Mouse (Mus musculus): Measurements from ENCODE around the gene Eloa. TPM values are rescaled to one million over a fixed set of nuclear protein-coding genes. Genes with fewer than 3 reads are reported as not detected.
A peak's percentile ranks its signal among the peaks of the same experiment; 100 is the strongest.

Eloa gene
- total and polyA plus RNA-seq, 2 experiments: 7.3 to 16.7 TPM

DNA sequence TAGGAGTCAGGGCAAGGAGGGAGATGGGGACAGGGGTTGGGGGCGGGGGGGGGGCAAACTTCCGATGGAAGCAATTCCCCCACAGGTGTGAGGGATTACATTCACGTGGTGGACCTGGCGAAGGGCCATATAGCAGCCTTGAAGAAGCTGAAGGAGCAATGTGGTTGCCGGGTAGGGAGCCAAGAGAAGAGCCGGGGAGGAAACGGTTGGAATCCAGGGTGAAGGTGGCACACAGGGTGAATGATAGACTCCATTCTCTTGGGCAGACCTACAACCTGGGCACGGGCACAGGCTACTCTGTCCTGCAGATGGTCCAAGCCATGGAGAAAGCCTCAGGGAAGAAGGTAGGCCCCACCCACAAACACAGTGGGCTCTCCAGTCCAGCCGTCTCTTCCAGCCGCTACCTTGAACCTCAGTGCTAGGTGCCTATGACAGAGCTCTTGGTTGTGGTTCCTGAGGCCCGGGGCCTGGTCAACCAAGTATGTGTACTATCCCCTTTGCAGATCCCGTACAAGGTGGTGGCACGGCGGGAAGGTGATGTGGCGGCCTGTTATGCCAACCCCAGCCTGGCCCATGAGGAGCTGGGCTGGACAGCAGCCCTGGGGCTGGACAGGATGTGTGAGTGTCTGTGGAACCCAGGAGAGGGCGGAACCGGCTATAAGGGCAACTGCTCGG lies 54.3 kb downstream of the Eloa start:
- no peak for DNase-seq (ENCODE audit: extremely low read depth, low read depth, low spot score)
- Histone ChIP-seq H3K9ac (ENCODE audit: low read depth, low read length) (no peak overlapping the region), H3K36me3 (ENCODE audit: control insufficient read depth, insufficient read depth, low read length) (no peaks in the 10 kb centered on the region; the same call in 1 of the 2 replicates), H3K27me3 (ENCODE audit: control insufficient read depth, insufficient read depth, low read length) (no peaks in the 10 kb centered on the region), H3K4me1 (ENCODE audit: control insufficient read depth, insufficient read depth, low read length) (peaks cover 10% of the 10 kb centered on the region), H3K4me3 (ENCODE audit: insufficient read depth, low read depth, low read length) (no peak overlapping the region), H3K79me2 (ENCODE audit: control insufficient read depth, insufficient read depth, low read length) (peaks cover 7% of the 10 kb centered on the region), H3K27ac (replicated peaks; ENCODE audit: insufficient read depth, low read depth, low read length) (no peak overlapping the region)
- WGBS: 89% methylated on average over 18 of the region's 18 CpGs
- no peak for TF ChIP-seq CTCF (IDR thresholded peaks at IDR 0.05; ENCODE audit: low read depth, low read length)
- TF ChIP-seq POLR2A (IDR thresholded peaks at IDR 0.05; ENCODE audit: extremely low read depth, insufficient read depth, low read length): no peak

DNA sequence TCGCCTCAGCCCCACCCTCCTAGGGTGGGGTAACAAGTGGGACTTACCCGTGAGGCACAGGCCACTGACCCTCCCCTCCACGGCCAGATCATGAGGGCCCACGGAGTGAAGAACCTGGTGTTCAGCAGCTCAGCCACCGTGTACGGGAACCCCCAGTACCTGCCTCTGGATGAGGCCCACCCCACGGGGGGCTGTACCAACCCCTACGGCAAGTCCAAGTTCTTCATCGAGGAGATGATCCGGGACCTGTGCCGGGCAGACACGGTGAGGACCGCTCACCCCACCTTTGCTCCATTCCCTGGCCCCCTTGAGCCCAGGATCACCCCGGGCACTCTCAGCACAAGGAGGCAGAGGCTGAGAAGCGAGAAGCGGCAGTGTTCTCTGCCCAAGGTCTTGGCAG lies 55.3 kb downstream of the Eloa start:
- no peaks in the 10 kb centered on the region for H3K27me3 ChIP-seq (ENCODE audit: control insufficient read depth, insufficient read depth, low read length)
- peaks cover 5% of the 10 kb centered on the region for H3K4me1 ChIP-seq (ENCODE audit: control insufficient read depth, insufficient read depth, low read length)
- peaks cover 4% of the 10 kb centered on the region; the same call in 1 of the 2 replicates for H3K36me3 ChIP-seq (ENCODE audit: control insufficient read depth, insufficient read depth, low read length)
- no peaks in the 10 kb centered on the region for H3K79me2 ChIP-seq (ENCODE audit: control insufficient read depth, insufficient read depth, low read length)
- H3K9ac ChIP-seq (ENCODE audit: low read depth, low read length): no peak overlapping the region
- DNase-seq (ENCODE audit: extremely low read depth, low read depth, low spot score): no peak
- no peak overlapping the region for H3K4me3 ChIP-seq (ENCODE audit: insufficient read depth, low read depth, low read length)
- 94% methylated on average over 16 of the region's 16 CpGs for WGBS
- no peak overlapping the region for H3K27ac ChIP-seq (replicated peaks; ENCODE audit: insufficient read depth, low read depth, low read length)
- TF ChIP-seq CTCF (IDR thresholded peaks at IDR 0.05; ENCODE audit: low read depth, low read length) (no peak), POLR2A (IDR thresholded peaks at IDR 0.05; ENCODE audit: extremely low read depth, insufficient read depth, low read length) (no peak)

DNA sequence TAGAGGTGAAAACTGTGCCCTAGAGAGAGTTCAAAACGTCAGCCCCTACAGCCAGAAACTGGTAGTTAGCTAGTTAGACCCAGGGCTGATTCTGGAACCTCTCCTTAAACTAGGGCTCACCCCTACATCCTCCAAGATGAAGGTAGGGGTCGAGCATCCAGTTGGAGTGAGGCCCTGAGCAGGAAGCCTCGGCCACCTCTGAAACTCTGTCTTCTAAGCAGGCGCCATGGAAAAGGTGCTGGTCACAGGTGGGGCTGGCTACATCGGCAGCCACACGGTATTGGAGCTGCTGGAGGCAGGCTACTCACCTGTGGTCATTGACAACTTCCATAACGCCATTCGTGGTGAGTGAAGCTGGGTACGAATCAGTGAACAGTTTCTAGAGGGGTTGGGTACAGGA lies 56.5 kb downstream of the Eloa start:
- Histone ChIP-seq H3K9ac (ENCODE audit: low read depth, low read length) (no peak overlapping the region; the same call in 1 of the 2 replicates), H3K4me1 (ENCODE audit: control insufficient read depth, insufficient read depth, low read length) (peaks cover 4% of the 10 kb centered on the region), H3K27me3 (ENCODE audit: control insufficient read depth, insufficient read depth, low read length) (no peaks in the 10 kb centered on the region), H3K79me2 (ENCODE audit: control insufficient read depth, insufficient read depth, low read length) (no peaks in the 10 kb centered on the region), H3K27ac (replicated peaks; ENCODE audit: insufficient read depth, low read depth, low read length) (peak overlapping the region; percentile 79), H3K4me3 (ENCODE audit: insufficient read depth, low read depth, low read length) (no peak overlapping the region), H3K36me3 (ENCODE audit: control insufficient read depth, insufficient read depth, low read length) (peaks cover 4% of the 10 kb centered on the region; the same call in 1 of the 2 replicates)
- 86% methylated on average over 9 of the region's 9 CpGs for WGBS
- TF ChIP-seq POLR2A (IDR thresholded peaks at IDR 0.05; ENCODE audit: extremely low read depth, insufficient read depth, low read length) (no peak), CTCF (IDR thresholded peaks at IDR 0.05; ENCODE audit: low read depth, low read length) (no peak)
- no peak for DNase-seq (ENCODE audit: extremely low read depth, low read depth, low spot score)

DNA sequence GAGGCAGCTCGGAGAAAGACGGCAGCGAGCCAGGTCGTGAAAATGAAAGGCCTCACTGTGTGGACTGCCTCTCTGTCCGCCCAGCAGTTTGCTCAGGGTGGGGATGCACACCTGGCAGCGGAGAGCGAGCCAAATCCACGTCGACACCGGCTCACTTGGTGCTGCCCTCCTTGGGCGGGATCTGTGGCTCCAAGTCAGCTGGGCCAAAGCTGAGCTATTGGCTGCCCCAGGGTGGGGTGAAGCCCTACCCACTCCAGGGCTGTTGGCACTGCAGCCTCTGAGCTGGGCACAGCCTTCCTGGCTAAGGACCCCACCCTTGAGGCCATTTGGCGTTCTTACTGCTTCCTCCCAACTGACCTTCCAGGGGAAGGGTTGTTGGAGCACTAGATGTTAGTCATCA lies 57.1 kb downstream of the Eloa start:
- peak overlapping the region; percentile 74 for H3K4me3 ChIP-seq (ENCODE audit: insufficient read depth, low read depth, low read length)
- TF ChIP-seq POLR2A (IDR thresholded peaks at IDR 0.05; ENCODE audit: extremely low read depth, insufficient read depth, low read length) (peak; percentile 64), CTCF (IDR thresholded peaks at IDR 0.05; ENCODE audit: low read depth, low read length) (no peak)
- H3K27ac ChIP-seq (replicated peaks; ENCODE audit: insufficient read depth, low read depth, low read length): peak overlapping the region; percentile 79
- peak; percentile 94 for DNase-seq (ENCODE audit: extremely low read depth, low read depth, low spot score)
- H3K4me1 ChIP-seq (ENCODE audit: control insufficient read depth, insufficient read depth, low read length): peaks cover 8% of the 10 kb centered on the region
- under 1% methylated on average over 12 of the region's 12 CpGs for WGBS
- H3K36me3 ChIP-seq (ENCODE audit: control insufficient read depth, insufficient read depth, low read length): peaks cover 4% of the 10 kb centered on the region; the same call in 1 of the 2 replicates
- H3K79me2 ChIP-seq (ENCODE audit: control insufficient read depth, insufficient read depth, low read length): no peaks in the 10 kb centered on the region
- H3K9ac ChIP-seq (ENCODE audit: low read depth, low read length): peak overlapping the region; percentile 73
- H3K27me3 ChIP-seq (ENCODE audit: control insufficient read depth, insufficient read depth, low read length): no peaks in the 10 kb centered on the region

DNA sequence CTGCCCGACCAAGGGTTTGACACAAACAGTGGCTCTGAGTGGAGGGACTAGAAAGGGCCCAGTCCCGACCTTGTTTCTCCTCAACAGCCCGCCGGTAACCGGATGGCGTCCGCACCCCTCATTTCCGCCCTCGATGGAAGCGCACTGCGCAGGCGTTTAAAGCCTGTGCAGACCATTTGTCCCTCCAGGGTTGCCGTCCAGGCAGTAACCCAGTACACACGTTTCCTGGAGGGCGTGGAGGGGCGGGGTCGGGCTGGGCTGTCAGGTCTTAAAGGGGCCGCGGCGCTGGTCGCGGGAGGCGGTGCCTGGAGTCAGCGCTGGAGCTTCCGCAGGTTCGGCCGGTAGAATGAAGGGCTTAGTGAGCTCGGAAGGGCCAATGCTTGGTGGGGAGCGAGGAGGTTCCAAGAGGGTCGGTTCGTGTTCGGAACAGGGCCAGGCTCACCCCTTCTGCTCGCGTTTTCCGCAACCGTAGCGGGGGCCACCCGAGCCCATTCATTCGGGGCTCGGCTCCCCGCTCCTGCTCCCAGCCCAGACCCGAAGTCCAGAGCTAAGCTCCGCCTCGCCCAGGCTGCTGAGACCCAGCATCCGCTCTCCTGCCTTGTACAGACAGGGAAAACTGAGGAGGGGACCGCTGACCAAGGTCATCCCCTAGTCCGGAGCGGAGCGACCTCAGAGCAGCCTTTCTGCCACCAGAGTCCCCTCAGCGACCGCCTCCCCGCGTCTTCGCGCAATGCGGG lies 57.9 kb downstream of the Eloa start, which contains the start of gene Gale:
TSS of gene Gale (plus strand) at position 271 of the 737 bp plus-strand sequence.
- Histone ChIP-seq H3K36me3 (ENCODE audit: control insufficient read depth, insufficient read depth, low read length) (peaks cover 4% of the 10 kb centered on the region; the same call in 1 of the 2 replicates), H3K27me3 (ENCODE audit: control insufficient read depth, insufficient read depth, low read length) (no peaks in the 10 kb centered on the region), H3K4me1 (ENCODE audit: control insufficient read depth, insufficient read depth, low read length) (peaks cover 16% of the 10 kb centered on the region), H3K79me2 (ENCODE audit: control insufficient read depth, insufficient read depth, low read length) (no peaks in the 10 kb centered on the region), H3K4me3 (ENCODE audit: insufficient read depth, low read depth, low read length) (peak within 1 kb of the TSS; percentile 74), H3K9ac (ENCODE audit: low read depth, low read length) (peak within 1 kb of the TSS; percentile 89), H3K27ac (replicated peaks; ENCODE audit: insufficient read depth, low read depth, low read length) (peak within 1 kb of the TSS; percentile 97)
- DNase-seq (ENCODE audit: extremely low read depth, low read depth, low spot score): peak; percentile 89
- TF ChIP-seq POLR2A (IDR thresholded peaks at IDR 0.05; ENCODE audit: extremely low read depth, insufficient read depth, low read length) (peak; percentile 90), CTCF (IDR thresholded peaks at IDR 0.05; ENCODE audit: low read depth, low read length) (no peak)
- WGBS: under 1% methylated on average over 47 of the region's 56 CpGs
